Mouse (Mus musculus) heart, postnatal 0 days (tissue): ENCODE results near the gene Zfp747. TPM values are rescaled to one million over a fixed set of nuclear protein-coding genes. Genes with fewer than 3 reads are reported as not detected.

Experiments
- ATAC-seq: fragments of 200-750 bp; cut with Nextera tagmentation; 2 replicates; pipeline ENCODE4 v1.8.0; 2017; ENCODE audit warnings: low read depth, moderate number of reproducible peaks, moderate library complexity; ENCODE audit not compliant: insufficient read depth
- DNase-seq: peaks from one replicate; pipeline ENCODE4 v3.0.0-alpha.2; 2016; ENCODE audit warnings: low spot score
- H3K27ac ChIP-seq: fragments of 300-500 bp; sonication (generic); 2 replicates; pipeline ENCODE4 v1.5.1; 2014; ENCODE audit warnings: low read depth, mild to moderate bottlenecking
- H3K27me3 ChIP-seq: fragments of 300-500 bp; sonication (generic); 2 replicates; pipeline ENCODE4 v1.6.1; 2014; ENCODE audit warnings: low read length, mixed read lengths; ENCODE audit not compliant: control insufficient read depth, insufficient read depth
- H3K36me3 ChIP-seq: fragments of 300-500 bp; sonication (generic); replicated peaks from 2 replicates; pipeline ENCODE4 v1.6.1; 2014; ENCODE audit warnings: low read length, mixed read lengths; ENCODE audit not compliant: control insufficient read depth, insufficient read depth
- H3K4me1 ChIP-seq: fragments of 300-500 bp; sonication (generic); 2 replicates; pipeline ENCODE4 v1.6.1; 2014; ENCODE audit warnings: antibody characterized with exemption; ENCODE audit not compliant: control insufficient read depth, insufficient read depth
- H3K4me2 ChIP-seq: fragments of 300-500 bp; sonication (generic); 2 replicates; pipeline ENCODE4 v1.6.1; 2014; ENCODE audit warnings: low read depth, mild to moderate bottlenecking, low read length, moderate library complexity
- H3K4me3 ChIP-seq: fragments of 300-500 bp; sonication (generic); 2 replicates; pipeline ENCODE4 v1.5.1; 2014; ENCODE audit warnings: low read depth, low read length
- H3K9ac ChIP-seq: fragments of 300-500 bp; sonication (generic); replicated peaks from 2 replicates; pipeline ENCODE4 v1.6.1; 2014; ENCODE audit warnings: low read depth, low read length, mixed read lengths
- H3K9me3 ChIP-seq: fragments of 300-500 bp; sonication (generic); replicated peaks from 2 replicates; pipeline ENCODE4 v1.6.1; 2016; ENCODE audit warnings: low read length; ENCODE audit not compliant: control insufficient read depth
- CTCF ChIP-seq: IDR thresholded peaks from 2 replicates; pipeline ENCODE4 v1.5.1; 2016; ENCODE audit warnings: antibody characterized with exemption, control low read depth, low read depth
- EP300 ChIP-seq: IDR thresholded peaks from 2 replicates; pipeline ENCODE4 v1.6.1; 2016; ENCODE audit warnings: antibody characterized with exemption, low read depth
- WGBS: fragments of 180-500 bp; shearing (Covaris S2); extraction: QIAGEN DNeasy Blood & Tissue Kit; methylation state at CpG from one replicate; pipeline ENCODE4 v1.1.7; 2014; 5-methylcytosine and 5-hydroxymethylcytosine counted together
- polyA plus RNA-seq: library from polyadenylated mRNA; unstranded; fragments of >200 nt; fragmentation: Nextera tagmentation; extraction: Ambion mirVana; gene quantifications from 2 replicates; pipeline ENCODE4 v1.2.1, GENCODE M21; 2015
- total RNA-seq: library from RNA; depleted of rRNA; stranded (reverse); fragments of >200 nt; gene quantifications from 2 replicates; pipeline ENCODE4 v1.2.3, GENCODE M21; 2014; ENCODE audit warnings: low replicate concordance

The Zfp747 gene
- total and polyA plus RNA-seq, 2 experiments from 2014 or later = 3.0 to 5.8 TPM

- no peaks in the 10 kb centered on the region for H3K36me3 ChIP-seq
- no peak overlapping the region for H3K9ac ChIP-seq
- DNase-seq (no peak), ATAC-seq (no peak)
- no peaks in the 10 kb centered on the region for H3K9me3 ChIP-seq
- no peak overlapping the region for H3K27ac ChIP-seq
- no peak overlapping the region for H3K4me2 ChIP-seq
- no peaks in the 10 kb centered on the region for H3K4me1 ChIP-seq
- TF ChIP-seq EP300 (no peak), CTCF (no peak)
- no peaks in the 10 kb centered on the region for H3K27me3 ChIP-seq
- H3K4me3 ChIP-seq = no peak overlapping the region
- 59% methylated on average over 4 of the region's 4 CpGs for WGBS
These were observed 17.4 kb downstream of the Zfp747 start for GRCm38 (mm10) chr7:127358472-127358871.

- Histone ChIP-seq H3K27ac (no peak overlapping the region), H3K9me3 (no peaks in the 10 kb centered on the region), H3K27me3 (no peaks in the 10 kb centered on the region), H3K4me1 (no peaks in the 10 kb centered on the region), H3K4me2 (no peak overlapping the region), H3K9ac (no peak overlapping the region), H3K36me3 (no peaks in the 10 kb centered on the region), H3K4me3 (no peak overlapping the region)
- TF ChIP-seq EP300 (no peak), CTCF (no peak)
- no peak for DNase-seq
- ATAC-seq = no peak
- 48% methylated on average over 2 of the region's 2 CpGs for WGBS
These were observed 18.0 kb downstream of the Zfp747 start for GRCm38 (mm10) chr7:127357871-127358270.

GRCm38 (mm10) chr7:127355796-127356195 is 20.1 kb downstream of the Zfp747 start:
- Histone ChIP-seq H3K27me3 (no peaks in the 10 kb centered on the region), H3K4me3 (no peak overlapping the region), H3K4me1 (no peaks in the 10 kb centered on the region), H3K27ac (no peak overlapping the region), H3K9me3 (no peaks in the 10 kb centered on the region), H3K36me3 (no peaks in the 10 kb centered on the region), H3K9ac (no peak overlapping the region), H3K4me2 (no peak overlapping the region)
- DNase-seq = no peak
- TF ChIP-seq EP300 = no peak
- TF ChIP-seq CTCF = no peak
- WGBS = 47% methylated on average over 3 of the region's 3 CpGs
- ATAC-seq = no peak

GRCm38 (mm10) chr7:127351230-127352004 is 24.4 kb downstream of the Zfp747 start:
- Histone ChIP-seq H3K9me3 (no peaks in the 10 kb centered on the region), H3K27ac (no peak overlapping the region), H3K4me3 (no peak overlapping the region), H3K4me2 (no peak overlapping the region), H3K27me3 (no peaks in the 10 kb centered on the region), H3K36me3 (no peaks in the 10 kb centered on the region), H3K9ac (no peak overlapping the region), H3K4me1 (peaks cover 9% of the 10 kb centered on the region)
- ATAC-seq (no peak), DNase-seq (no peak)
- WGBS = 80% methylated on average over 5 of the region's 5 CpGs
- no peak for TF ChIP-seq EP300
- TF ChIP-seq CTCF = no peak

GRCm38 (mm10) chr7:127346676-127347075 is 29.2 kb downstream of the Zfp747 start:
- H3K27ac ChIP-seq = peak overlapping the region; percentile 99
- DNase-seq (no peak), ATAC-seq (no peak)
- H3K4me2 ChIP-seq = peak overlapping the region; percentile 68
- peaks cover 19% of the 10 kb centered on the region for H3K36me3 ChIP-seq
- peaks cover 28% of the 10 kb centered on the region for H3K4me1 ChIP-seq
- no peaks in the 10 kb centered on the region for H3K9me3 ChIP-seq
- H3K4me3 ChIP-seq = peak overlapping the region; percentile 85
- TF ChIP-seq CTCF = no peak
- no peak for TF ChIP-seq EP300
- 20% methylated on average over 8 of the region's 8 CpGs for WGBS
- H3K27me3 ChIP-seq = no peaks in the 10 kb centered on the region
- H3K9ac ChIP-seq = peak overlapping the region; percentile 92
